Mouse (Mus musculus) lung, adult 2 months (tissue): ENCODE measurements around the gene Sfxn2. TPM values are rescaled to one million over a fixed set of nuclear protein-coding genes. Genes with fewer than 3 reads are reported as not detected.
"Not testable (repeated sequence)": the region's sequence is repeated elsewhere in the genome, so short reads cannot be mapped to it uniquely, and the experiment has no call there.

Source experiments
- DNase-seq: peaks from one replicate; pipeline ENCODE4 v3.0.0; 2022
- H3K4me1 ChIP-seq: fragments of 200-500 bp; 2 replicates; pipeline ENCODE4 v1.6.1; 2011; ENCODE audit warnings: low read length; ENCODE audit not compliant: control insufficient read depth, insufficient read depth
- H3K4me3 ChIP-seq: fragments of 200-500 bp; replicated peaks from 2 replicates; pipeline ENCODE3; 2011; ENCODE audit warnings: low read depth, mild to moderate bottlenecking, control low read depth, low read length; ENCODE audit errors: extremely low read depth
- CTCF ChIP-seq: fragments of 200-500 bp; IDR thresholded peaks from 2 replicates; pipeline ENCODE4 v1.5.1; 2011; ENCODE audit warnings: mild to moderate bottlenecking, low read length, control low read depth; ENCODE audit not compliant: insufficient read depth
- POLR2A ChIP-seq: fragments of 200-500 bp; IDR thresholded peaks from 2 replicates; pipeline ENCODE4 v1.6.1; 2011; ENCODE audit warnings: low read depth, mild to moderate bottlenecking, control low read depth, low read length, borderline replicate concordance; ENCODE audit errors: extremely low read depth
- WGBS: fragments of 180-500 bp; shearing (Covaris S2); methylation state at CpG from one replicate; pipeline ENCODE4 v1.1.7; 2018; 5-methylcytosine and 5-hydroxymethylcytosine counted together
- polyA plus RNA-seq: library from polyadenylated mRNA; depleted of rRNA; stranded (reverse); fragments of >200 nt; gene quantifications from 2 replicates; pipeline ENCODE4 v1.2.3, GENCODE M21; 2012

The Sfxn2 gene
- polyA plus RNA-seq, 1 experiment, result 6.5 TPM

DNA sequence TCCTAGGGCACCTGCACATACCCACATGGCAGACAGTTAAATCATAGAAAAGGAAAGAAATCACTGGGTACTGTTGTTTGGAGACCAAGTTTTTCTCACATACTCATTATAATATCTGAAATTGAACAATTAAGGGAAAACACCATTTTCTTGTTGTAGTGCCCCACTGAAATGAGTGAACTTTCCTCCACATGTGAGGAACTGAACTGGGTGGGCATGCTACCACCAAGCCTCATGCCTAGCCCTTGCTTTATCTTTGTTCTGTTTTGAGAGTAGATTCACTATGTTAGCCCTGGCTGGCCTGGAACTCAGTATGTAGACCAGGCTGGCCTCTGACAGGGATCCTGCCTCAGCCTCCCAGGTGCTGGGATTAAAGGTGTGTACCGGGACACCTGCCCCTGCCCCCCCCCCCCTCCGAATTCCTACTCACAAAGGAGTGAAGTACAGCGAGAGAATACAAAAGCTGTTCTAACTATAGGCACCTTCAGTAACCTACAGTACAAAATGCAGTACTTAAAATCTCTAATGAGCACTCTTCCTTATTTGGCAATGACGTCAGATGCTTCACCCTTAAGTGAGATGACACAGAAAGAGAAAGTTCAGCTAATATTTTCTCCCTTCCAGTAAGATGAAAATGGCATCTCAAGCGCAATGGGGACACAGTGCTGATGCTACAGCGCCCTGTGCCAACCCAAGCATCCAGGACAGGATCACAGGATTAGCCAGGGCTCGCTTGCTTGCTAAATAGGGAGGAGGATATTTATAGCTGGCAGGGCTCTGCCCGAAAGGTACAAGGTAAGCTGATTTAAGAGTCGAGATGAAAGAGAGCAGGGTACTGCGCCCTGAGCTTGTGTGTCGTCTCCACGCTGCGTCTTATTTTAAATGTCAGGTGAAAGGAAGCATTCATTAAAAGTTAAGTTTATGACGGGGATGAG is 10.3 kb upstream of the Sfxn2 start:
- no peaks in the 10 kb centered on the region for H3K4me1 ChIP-seq
- H3K4me3 ChIP-seq, result no peak overlapping the region
- no peak for DNase-seq
- TF ChIP-seq POLR2A, result no peak
- no peak for TF ChIP-seq CTCF
- 83% methylated on average over 14 of the region's 14 CpGs for WGBS

DNA sequence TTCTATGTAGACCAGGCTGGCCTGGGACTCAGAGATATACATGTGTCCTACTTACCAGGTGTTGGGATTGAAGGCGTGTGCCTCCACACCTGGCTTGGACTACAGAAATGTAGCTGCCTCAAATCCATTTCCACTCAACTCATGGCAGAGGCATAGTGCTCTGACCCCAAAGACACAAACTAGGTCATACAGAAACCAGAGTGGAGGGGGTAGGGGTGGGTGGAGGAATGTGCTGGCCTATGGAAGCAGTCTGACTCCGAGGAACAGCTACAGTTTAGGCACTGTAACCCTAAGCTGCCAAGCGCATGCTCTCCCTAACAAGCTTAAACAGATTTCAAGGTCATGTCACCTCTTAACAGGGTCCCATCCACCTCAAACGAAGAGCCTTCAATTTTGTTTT is 9.6 kb upstream of the Sfxn2 start:
- no peak for TF ChIP-seq POLR2A
- TF ChIP-seq CTCF, result no peak
- no peak for DNase-seq
- WGBS, result 82% methylated on average over 4 of the region's 4 CpGs
- Histone ChIP-seq H3K4me1 (no peaks in the 10 kb centered on the region), H3K4me3 (no peak overlapping the region)

DNA sequence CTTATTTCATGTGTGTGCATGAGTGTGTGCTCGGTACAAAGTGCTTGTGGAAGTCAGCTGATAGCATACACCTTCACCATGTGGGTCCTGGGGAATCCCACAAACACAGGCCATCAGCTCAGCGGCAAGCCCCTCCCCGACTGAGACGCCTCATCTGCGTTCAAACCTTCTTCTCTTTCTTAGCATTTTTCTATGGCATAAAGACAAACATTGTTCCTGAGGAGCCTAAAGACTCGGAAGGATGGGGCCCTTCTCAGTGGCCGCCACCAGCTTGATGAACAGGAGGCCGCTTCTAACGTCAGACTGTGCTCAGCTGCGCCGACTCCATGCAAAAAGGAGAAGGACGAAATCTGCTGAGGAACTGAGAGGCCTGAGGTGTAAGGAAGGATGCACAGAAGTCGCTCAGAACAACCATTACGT is 9.1 kb upstream of the Sfxn2 start:
- H3K4me3 ChIP-seq, result no peak overlapping the region
- TF ChIP-seq POLR2A (no peak), CTCF (no peak)
- DNase-seq, result no peak
- WGBS, result 77% methylated on average over 14 of the region's 14 CpGs
- H3K4me1 ChIP-seq, result no peaks in the 10 kb centered on the region

DNA sequence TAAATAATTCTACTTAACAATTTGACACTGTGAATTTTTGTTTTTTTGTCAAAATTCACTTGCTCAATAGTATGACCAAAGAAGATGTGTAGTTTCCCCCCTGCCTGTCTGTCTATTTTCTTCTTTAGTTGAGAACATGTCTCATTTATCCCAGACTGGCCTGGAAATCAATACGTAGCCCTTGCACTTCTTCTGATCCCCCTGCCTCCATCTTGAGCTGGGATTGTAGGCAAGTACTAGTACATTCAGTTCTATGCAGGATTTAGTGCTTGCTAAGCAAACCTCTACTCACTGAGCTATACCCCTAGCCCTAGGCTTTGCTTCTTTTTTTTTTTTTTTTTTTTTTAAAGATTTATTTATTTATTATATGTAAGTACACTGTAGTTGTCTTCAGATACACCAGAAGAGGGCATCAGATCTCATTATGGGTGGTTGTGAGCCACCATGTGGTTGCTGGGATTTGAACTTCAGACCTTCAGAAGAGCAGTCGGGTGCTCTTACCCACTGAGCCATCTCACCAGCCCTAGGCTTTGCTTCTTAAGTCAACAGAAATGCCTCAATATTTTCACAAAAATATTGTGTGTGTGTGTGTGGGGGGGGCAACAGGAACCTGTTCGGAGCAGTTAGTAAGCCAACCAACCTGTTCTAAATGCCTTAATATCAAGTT is 1.8 kb upstream of the Sfxn2 start:
- not testable (repeated sequence) for H3K4me3 ChIP-seq, DNase-seq, H3K4me1 ChIP-seq
- 70% methylated on average over 3 of the region's 3 CpGs for WGBS

DNA sequence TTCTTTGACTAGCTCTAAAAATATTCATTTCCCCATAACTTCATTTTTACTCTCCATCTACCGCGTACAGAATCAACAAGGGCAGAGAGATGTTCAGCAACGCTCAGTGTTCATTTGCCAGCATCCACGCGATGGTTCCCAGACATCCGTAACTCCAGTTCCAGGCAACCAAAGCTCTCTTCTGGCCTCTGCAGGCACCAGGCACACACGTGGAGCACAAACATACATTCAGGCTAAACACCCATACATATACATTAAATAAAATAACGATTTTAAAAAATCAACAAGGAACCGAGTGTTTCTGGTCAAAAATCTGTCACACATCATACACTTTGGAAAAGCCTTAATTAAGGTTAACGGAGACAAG is 1.3 kb upstream of the Sfxn2 start:
- H3K4me3 ChIP-seq, result no peak overlapping the region

DNA sequence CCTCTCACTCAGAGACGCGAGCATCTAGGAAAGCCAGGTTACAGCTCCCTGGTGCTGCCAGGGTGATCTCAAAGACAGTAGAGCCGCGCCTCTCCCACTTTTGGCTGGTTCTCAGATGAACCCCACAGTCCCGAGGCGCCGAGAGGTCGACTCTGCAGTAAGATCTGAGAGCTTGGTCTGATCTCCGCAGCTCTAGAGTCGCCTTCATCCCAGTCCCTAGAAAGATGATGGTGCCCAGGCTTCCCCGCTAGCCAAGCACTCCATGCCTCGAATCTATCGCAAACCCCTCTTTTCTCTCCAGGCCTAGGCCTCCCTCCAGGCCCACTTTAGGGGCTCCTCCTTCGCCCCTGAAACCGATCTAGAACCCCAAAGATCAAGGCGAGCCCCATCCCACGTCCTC is 617 bp upstream of the Sfxn2 start:
- WGBS, result under 1% methylated on average over 17 of the region's 17 CpGs
- Histone ChIP-seq H3K4me3 (peak overlapping the region; percentile 81), H3K4me1 (peaks cover 2% of the 10 kb centered on the region; the same call in 1 of the 2 replicates)
- TF ChIP-seq CTCF (no peak), POLR2A (no peak)
- DNase-seq, result no peak

More for the DNA sequence above, 1.3 kb upstream of the Sfxn2 start:
- no peak for DNase-seq
- TF ChIP-seq CTCF, result no peak
- no peak for TF ChIP-seq POLR2A
- peaks cover 2% of the 10 kb centered on the region; the same call in 1 of the 2 replicates for H3K4me1 ChIP-seq
- WGBS, result 30% methylated on average over 10 of the region's 10 CpGs

DNA sequence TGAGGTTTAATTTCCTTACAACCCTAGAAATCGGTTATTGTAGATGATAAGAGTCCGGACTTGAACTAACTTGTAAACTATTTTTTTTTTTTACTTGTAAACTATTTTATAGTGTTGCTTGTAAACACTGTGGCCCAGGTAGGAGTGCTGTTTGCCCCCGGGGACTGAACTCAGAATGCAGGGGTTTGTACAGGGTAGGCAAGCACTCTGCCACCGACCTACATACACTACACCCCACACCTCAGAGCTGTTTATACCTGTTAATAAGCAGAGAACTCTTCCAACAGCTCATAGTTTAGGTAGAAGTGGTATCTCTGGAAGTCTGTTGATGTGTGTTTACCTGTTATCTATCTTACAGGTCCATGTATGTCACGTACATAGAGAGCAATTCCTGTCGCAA is 825 bp downstream of the Sfxn2 start:
- WGBS, result 32% methylated on average over 6 of the region's 6 CpGs
- H3K4me3 ChIP-seq, result no peak overlapping the region
- no peak for DNase-seq
- peaks cover 2% of the 10 kb centered on the region; the same call in 1 of the 2 replicates for H3K4me1 ChIP-seq
- TF ChIP-seq CTCF, result no peak
- TF ChIP-seq POLR2A, result no peak

DNA sequence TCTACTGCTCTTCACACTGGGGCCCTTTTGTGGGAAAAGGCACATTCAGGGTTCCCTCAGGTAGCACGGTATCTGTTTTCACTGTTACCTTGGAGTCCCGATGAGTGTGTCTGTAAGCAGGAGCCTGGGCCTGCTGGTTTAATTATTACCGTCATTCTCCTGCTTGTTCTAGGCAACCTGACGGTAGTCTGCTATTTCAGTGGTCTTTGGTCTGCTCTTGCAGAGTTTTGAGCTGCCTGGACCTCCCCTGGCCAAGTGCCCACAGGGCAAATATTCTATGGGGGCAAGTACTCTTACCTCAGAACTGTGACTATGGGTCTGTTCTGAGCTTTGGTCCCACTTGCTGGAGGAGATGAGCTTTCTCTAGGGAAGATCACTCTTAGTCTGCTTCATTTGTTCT is 2.0 kb downstream of the Sfxn2 start:
- DNase-seq, result no peak
- 52% methylated on average over 4 of the region's 4 CpGs for WGBS
- Histone ChIP-seq H3K4me3 (no peak overlapping the region), H3K4me1 (peaks cover 2% of the 10 kb centered on the region; the same call in 1 of the 2 replicates)
- no peak for TF ChIP-seq POLR2A
- no peak for TF ChIP-seq CTCF

DNA sequence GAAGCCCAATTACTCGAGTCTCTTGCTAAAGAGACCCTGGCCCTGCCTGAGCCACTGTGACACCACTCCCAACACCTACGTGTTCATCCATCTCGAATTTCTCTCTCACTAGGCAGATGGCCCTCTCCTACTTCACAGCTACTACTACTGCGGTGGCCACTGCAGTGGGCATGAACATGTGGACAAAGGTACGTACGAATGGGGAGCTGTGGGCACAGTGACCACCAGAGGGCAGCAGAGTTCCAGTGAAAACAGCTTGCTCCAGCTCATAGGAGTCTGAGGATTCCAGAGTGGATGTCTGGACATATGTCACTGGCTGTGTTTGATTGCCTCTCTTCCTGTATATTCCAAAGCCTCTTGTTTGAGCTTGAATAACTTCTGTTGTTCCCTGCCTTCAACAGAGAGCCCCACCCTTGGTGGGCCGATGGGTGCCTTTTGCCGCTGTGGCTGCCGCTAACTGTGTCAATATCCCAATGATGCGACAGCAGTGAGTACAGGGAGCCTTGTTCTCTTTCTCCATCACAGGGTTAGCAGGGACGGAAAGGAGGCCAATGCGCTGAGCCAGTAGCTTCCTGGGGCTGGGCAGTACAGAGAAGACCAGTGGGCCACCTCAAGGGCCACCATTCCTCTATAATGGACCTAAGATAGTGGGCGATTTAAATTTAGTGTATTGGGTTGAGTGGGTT is 14.8 kb downstream of the Sfxn2 start:
- Histone ChIP-seq H3K4me3 (no peak overlapping the region), H3K4me1 (no peaks in the 10 kb centered on the region)
- TF ChIP-seq POLR2A (no peak), CTCF (peak; percentile 97)
- 52% methylated on average over 13 of the region's 13 CpGs for WGBS
- peak; percentile 87 for DNase-seq

DNA sequence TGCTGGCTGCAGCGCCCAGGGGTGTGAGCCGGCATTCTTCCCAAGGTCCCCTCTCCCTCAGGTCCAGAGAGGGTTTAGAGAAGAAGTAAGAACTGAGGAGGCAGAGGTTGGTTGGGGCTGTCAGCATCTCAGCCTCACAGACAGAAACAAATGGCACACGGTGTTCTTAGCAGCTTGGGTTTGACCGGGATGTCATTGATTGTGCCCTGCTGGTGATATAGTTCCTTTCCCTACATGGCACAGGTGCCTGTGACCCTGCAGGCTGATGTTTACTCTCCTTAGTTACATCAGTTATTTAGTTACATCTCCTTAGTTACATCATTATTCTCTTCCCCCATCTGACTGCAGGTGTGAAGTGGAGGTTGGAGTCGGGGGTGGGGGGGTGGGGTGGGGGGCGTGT is 18.4 kb downstream of the Sfxn2 start:
- Histone ChIP-seq H3K4me3 (no peak overlapping the region), H3K4me1 (no peaks in the 10 kb centered on the region)
- DNase-seq, result no peak
- 83% methylated on average over 6 of the region's 6 CpGs for WGBS
- TF ChIP-seq POLR2A (no peak), CTCF (no peak)
